Mouse (Mus musculus): ENCODE results near the gene Acat3. TPM values are rescaled to one million over a fixed set of nuclear protein-coding genes. Genes with fewer than 3 reads are reported as not detected.
"Not testable (repeated sequence)": the region's sequence is repeated elsewhere in the genome, so short reads cannot be mapped to it uniquely, and the experiment has no call there.

Acat3 gene
- total RNA-seq (2012; rRNA removed) = 6.4 and 9.1 TPM in 2 replicates

DNA sequence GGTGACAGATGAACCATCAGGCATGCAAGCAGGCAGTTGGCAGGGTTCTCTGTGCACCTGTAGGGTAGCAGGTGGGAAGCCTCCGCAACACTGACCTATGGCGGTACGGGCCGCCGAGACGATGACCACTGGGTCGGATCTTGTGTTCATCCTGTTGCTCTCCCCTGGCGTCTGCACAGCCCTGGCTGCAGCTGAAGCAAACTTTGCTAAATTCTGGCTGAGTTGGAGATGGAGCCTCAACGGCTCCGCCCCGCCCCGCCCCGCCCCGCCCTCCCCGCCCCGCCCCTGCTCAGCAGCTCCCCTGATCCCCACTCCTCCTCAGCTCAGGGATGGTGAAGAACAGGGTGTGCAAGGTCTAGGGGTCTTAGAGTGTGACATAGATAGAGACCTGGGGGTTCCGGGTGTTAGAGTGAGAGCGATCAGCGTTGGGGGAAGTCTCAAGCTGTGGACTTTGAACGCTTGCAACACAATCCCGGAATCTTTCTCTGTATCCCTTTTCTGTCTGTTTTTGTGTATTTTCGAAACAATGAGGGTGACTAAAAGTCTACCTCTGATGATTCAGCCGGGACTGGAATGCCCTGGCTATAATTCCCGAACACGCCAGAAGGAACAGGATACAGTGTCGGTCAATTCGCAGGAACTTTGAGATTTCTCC is at the start of gene Acat3:
TSS of gene Acat3 (minus strand) at position 450 of the 655 bp plus-strand sequence.
- Histone ChIP-seq H3K4me3 (ENCODE audit: insufficient read depth in 1 of 2, low read depth in 1 of 2, low read length in 2 of 2, poor library complexity in 1 of 2, severe bottlenecking in 1 of 2) (peak within 1 kb of the TSS; percentile 38 to 56), H3K9me3 (ENCODE audit: control insufficient read depth, insufficient read depth, low read depth, low read length) (no peaks in the 10 kb centered on the region), H3K36me3 (ENCODE audit: control insufficient read depth, insufficient read depth, low read length, poor library complexity, severe bottlenecking) (peaks cover 6% of the 10 kb centered on the region; the same call in 1 of the 2 replicates), H3K4me1 (ENCODE audit: control insufficient read depth in 2 of 2, insufficient read depth in 2 of 2, low read length in 2 of 2, poor library complexity in 1 of 2) (no peaks in the 10 kb centered on the region; a peak in 2 of 4 replicates), H3K27ac (ENCODE audit: insufficient read depth, low read depth, low read length, poor library complexity, severe bottlenecking) (no peak within 1 kb of the TSS), H3K9ac (ENCODE audit: insufficient read depth, low read depth, low read length, poor library complexity, severe bottlenecking) (peak within 1 kb of the TSS; percentile 29; the same call in 1 of the 2 replicates)
- in situ Hi-C loops (cut with MboI; ENCODE audit: low sequenced_read_pairs in 2 of 2, unreplicated experiment in 2 of 2) = no loop called here
- no peak for DNase-seq (ENCODE audit: low read depth, low spot score)
- TF ChIP-seq ZNF384 (IDR thresholded peaks at IDR 0.05; ENCODE audit: low read depth, low read length) = no peak
- no peak for TF ChIP-seq MAFK (IDR thresholded peaks at IDR 0.05; ENCODE audit: insufficient read depth, low read depth, low read length)
- TF ChIP-seq CHD2 (IDR thresholded peaks at IDR 0.05; ENCODE audit: low read depth, low read length) = no peak
- TF ChIP-seq HCFC1 (IDR thresholded peaks at IDR 0.05; ENCODE audit: borderline replicate concordance, insufficient read depth, low read length) = no peak
- no peak for TF ChIP-seq ZC3H11A (IDR thresholded peaks at IDR 0.05; ENCODE audit: borderline replicate concordance, low read depth, low read length)

DNA sequence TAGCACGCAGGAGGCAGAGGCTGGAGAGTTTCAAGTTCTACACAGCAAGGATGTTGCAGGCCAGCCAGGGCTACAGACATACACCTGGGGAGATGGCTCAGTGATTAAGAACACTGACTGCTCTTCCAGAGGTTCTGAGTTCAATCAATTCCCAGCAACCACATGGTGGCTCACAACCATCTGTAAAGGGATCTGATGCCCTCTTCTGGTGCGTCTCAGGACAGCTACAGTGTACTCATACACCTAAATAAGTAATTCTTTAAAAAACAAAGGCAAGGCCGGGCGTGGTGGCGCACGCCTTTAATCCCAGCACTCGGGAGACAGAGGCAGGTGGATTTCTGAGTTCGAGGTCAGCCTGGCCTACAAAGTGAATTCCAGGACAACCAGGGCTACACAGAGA is 47.7 kb upstream of the Acat3 start:
- H3K4me1 ChIP-seq (ENCODE audit: control insufficient read depth in 2 of 2, insufficient read depth in 2 of 2, low read length in 2 of 2, poor library complexity in 1 of 2); in situ Hi-C loops (cut with MboI; ENCODE audit: low sequenced_read_pairs in 2 of 2, unreplicated experiment in 2 of 2); H3K9me3 ChIP-seq (ENCODE audit: control insufficient read depth, insufficient read depth, low read depth, low read length); H3K36me3 ChIP-seq (ENCODE audit: control insufficient read depth, insufficient read depth, low read length, poor library complexity, severe bottlenecking): not testable (repeated sequence)
- H3K9ac ChIP-seq (ENCODE audit: insufficient read depth, low read depth, low read length, poor library complexity, severe bottlenecking) = peak overlapping the region; percentile 12; the same call in 1 of the 2 replicates
- peak overlapping the region; percentile 30 to 35 for H3K4me3 ChIP-seq (ENCODE audit: insufficient read depth in 1 of 2, low read depth in 1 of 2, low read length in 2 of 2, poor library complexity in 1 of 2, severe bottlenecking in 1 of 2)
- H3K27ac ChIP-seq (ENCODE audit: insufficient read depth, low read depth, low read length, poor library complexity, severe bottlenecking) = 0 out of 2 replicates have a peak overlapping the region, but pooled peaks have one; percentile 17
- peak; percentile 26 for DNase-seq (ENCODE audit: low read depth, low spot score)

DNA sequence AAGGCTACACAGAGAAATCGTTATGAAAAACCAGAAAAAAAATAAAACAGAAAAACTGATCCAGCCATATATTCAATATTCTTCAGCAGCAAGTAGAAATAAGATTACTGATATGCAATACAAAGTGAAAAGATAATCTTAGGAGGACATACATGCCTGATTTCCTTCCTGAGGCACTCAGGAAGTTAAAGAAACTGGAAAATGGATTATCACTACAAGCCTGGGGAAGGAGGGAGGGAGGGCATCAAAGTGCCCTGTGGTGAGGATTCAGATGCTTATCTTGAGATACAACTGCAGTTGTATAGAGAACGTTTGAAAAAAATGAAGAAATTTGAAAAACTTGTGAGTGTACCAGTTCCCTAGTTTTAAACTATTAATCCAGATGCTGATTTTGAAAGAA is 43.6 kb upstream of the Acat3 start:
- Histone ChIP-seq H3K4me3 (ENCODE audit: insufficient read depth in 1 of 2, low read depth in 1 of 2, low read length in 2 of 2, poor library complexity in 1 of 2, severe bottlenecking in 1 of 2) (no peak overlapping the region), H3K9ac (ENCODE audit: insufficient read depth, low read depth, low read length, poor library complexity, severe bottlenecking) (no peak overlapping the region), H3K27ac (ENCODE audit: insufficient read depth, low read depth, low read length, poor library complexity, severe bottlenecking) (no peak overlapping the region), H3K4me1 (ENCODE audit: control insufficient read depth in 2 of 2, insufficient read depth in 2 of 2, low read length in 2 of 2, poor library complexity in 1 of 2) (peaks cover 0 to 6% of the 10 kb centered on the region in 2 experiments; a peak in 1 of 4 replicates), H3K9me3 (ENCODE audit: control insufficient read depth, insufficient read depth, low read depth, low read length) (no peaks in the 10 kb centered on the region), H3K36me3 (ENCODE audit: control insufficient read depth, insufficient read depth, low read length, poor library complexity, severe bottlenecking) (peaks cover 24% of the 10 kb centered on the region)
- in situ Hi-C loops (cut with MboI; ENCODE audit: low sequenced_read_pairs in 2 of 2, unreplicated experiment in 2 of 2) = no loop called here
- no peak for TF ChIP-seq HCFC1 (IDR thresholded peaks at IDR 0.05; ENCODE audit: borderline replicate concordance, insufficient read depth, low read length)
- no peak for TF ChIP-seq ZNF384 (IDR thresholded peaks at IDR 0.05; ENCODE audit: low read depth, low read length)
- DNase-seq (ENCODE audit: low read depth, low spot score) = no peak

DNA sequence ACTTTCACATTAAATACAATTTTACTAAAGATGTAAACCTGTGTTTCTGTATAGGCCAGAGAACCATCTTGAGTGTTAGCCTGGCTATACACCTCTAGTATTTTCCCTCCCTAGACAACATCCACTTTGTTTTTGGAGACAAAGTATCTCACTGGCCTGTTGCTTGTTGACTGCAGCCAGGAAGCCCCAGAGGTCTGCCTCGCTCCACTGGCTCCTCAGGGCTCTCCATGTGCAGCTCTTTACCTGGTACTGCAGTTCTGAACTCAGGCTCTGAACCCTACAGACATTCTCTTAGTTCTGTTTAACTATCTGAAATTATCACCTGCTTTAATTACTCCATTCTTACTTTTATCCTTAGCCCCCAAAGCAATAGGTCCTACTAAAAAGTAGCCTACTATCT is 38.1 kb upstream of the Acat3 start:
- peaks cover 33% of the 10 kb centered on the region for H3K36me3 ChIP-seq (ENCODE audit: control insufficient read depth, insufficient read depth, low read length, poor library complexity, severe bottlenecking)
- H3K9me3 ChIP-seq (ENCODE audit: control insufficient read depth, insufficient read depth, low read depth, low read length) = no peaks in the 10 kb centered on the region
- no peak for DNase-seq (ENCODE audit: low read depth, low spot score)
- TF ChIP-seq ZNF384 (IDR thresholded peaks at IDR 0.05; ENCODE audit: low read depth, low read length) (no peak), MAFK (IDR thresholded peaks at IDR 0.05; ENCODE audit: insufficient read depth, low read depth, low read length) (no peak), ZC3H11A (IDR thresholded peaks at IDR 0.05; ENCODE audit: borderline replicate concordance, low read depth, low read length) (no peak), CHD2 (IDR thresholded peaks at IDR 0.05; ENCODE audit: low read depth, low read length) (no peak), HCFC1 (IDR thresholded peaks at IDR 0.05; ENCODE audit: borderline replicate concordance, insufficient read depth, low read length) (no peak)
- no peak overlapping the region for H3K27ac ChIP-seq (ENCODE audit: insufficient read depth, low read depth, low read length, poor library complexity, severe bottlenecking)
- in situ Hi-C loops (cut with MboI; ENCODE audit: low sequenced_read_pairs in 2 of 2, unreplicated experiment in 2 of 2) = loop anchor here in 1 of 2 experiments (10.0 kb wide), 1 partner anchor 54 kb away; no protein-coding TSS in a partner anchor
- H3K9ac ChIP-seq (ENCODE audit: insufficient read depth, low read depth, low read length, poor library complexity, severe bottlenecking) = no peak overlapping the region
- no peaks in the 10 kb centered on the region for H3K4me1 ChIP-seq (ENCODE audit: control insufficient read depth in 2 of 2, insufficient read depth in 2 of 2, low read length in 2 of 2, poor library complexity in 1 of 2)
- no peak overlapping the region for H3K4me3 ChIP-seq (ENCODE audit: insufficient read depth in 1 of 2, low read depth in 1 of 2, low read length in 2 of 2, poor library complexity in 1 of 2, severe bottlenecking in 1 of 2)

GRCm38 (mm10) chr17:12973851-12974250 is 33.5 kb upstream of the Acat3 start:
- H3K4me1 ChIP-seq (ENCODE audit: control insufficient read depth in 2 of 2, insufficient read depth in 2 of 2, low read length in 2 of 2, poor library complexity in 1 of 2) = no peaks in the 10 kb centered on the region
- no peaks in the 10 kb centered on the region for H3K9me3 ChIP-seq (ENCODE audit: control insufficient read depth, insufficient read depth, low read depth, low read length)
- no peak overlapping the region for H3K27ac ChIP-seq (ENCODE audit: insufficient read depth, low read depth, low read length, poor library complexity, severe bottlenecking)
- peaks cover 18% of the 10 kb centered on the region for H3K36me3 ChIP-seq (ENCODE audit: control insufficient read depth, insufficient read depth, low read length, poor library complexity, severe bottlenecking)
- no peak overlapping the region for H3K4me3 ChIP-seq (ENCODE audit: insufficient read depth in 1 of 2, low read depth in 1 of 2, low read length in 2 of 2, poor library complexity in 1 of 2, severe bottlenecking in 1 of 2)
- no peak for DNase-seq (ENCODE audit: low read depth, low spot score)
- no peak overlapping the region for H3K9ac ChIP-seq (ENCODE audit: insufficient read depth, low read depth, low read length, poor library complexity, severe bottlenecking)
- in situ Hi-C loops (cut with MboI; ENCODE audit: low sequenced_read_pairs in 2 of 2, unreplicated experiment in 2 of 2) = loop anchor here in 1 of 2 experiments (10.0 kb wide), 1 partner anchor 49 kb away; no protein-coding TSS in a partner anchor
- TF ChIP-seq ZC3H11A (IDR thresholded peaks at IDR 0.05; ENCODE audit: borderline replicate concordance, low read depth, low read length) = no peak
- TF ChIP-seq ZNF384 (IDR thresholded peaks at IDR 0.05; ENCODE audit: low read depth, low read length) = no peak
- TF ChIP-seq HCFC1 (IDR thresholded peaks at IDR 0.05; ENCODE audit: borderline replicate concordance, insufficient read depth, low read length) = no peak
- TF ChIP-seq CHD2 (IDR thresholded peaks at IDR 0.05; ENCODE audit: low read depth, low read length) = no peak
- TF ChIP-seq MAFK (IDR thresholded peaks at IDR 0.05; ENCODE audit: insufficient read depth, low read depth, low read length) = no peak
